Mouse (Mus musculus): Measurements from ENCODE around the gene Nosip. TPM values are rescaled to one million over a fixed set of nuclear protein-coding genes. Genes with fewer than 3 reads are reported as not detected.

The Nosip gene
- total RNA-seq, 1 experiment = 94.2 TPM

GRCm38 (mm10) chr7:45052862-45053116 lies 9.4 kb upstream of the Nosip start, which contains the start of gene Prr12:
Gene Prr12 (minus strand): TSS chr7:45052881.
- DNase-seq (ENCODE audit: low read depth, low spot score) = peak; percentile 24
- peak within 1 kb of the TSS; percentile 97 to 99 for H3K4me3 ChIP-seq (ENCODE audit: insufficient read depth in 1 of 2, low read depth in 1 of 2, low read length in 2 of 2, poor library complexity in 1 of 2, severe bottlenecking in 1 of 2)
- in situ Hi-C loops (cut with MboI; ENCODE audit: low sequenced_read_pairs in 2 of 2, unreplicated experiment in 2 of 2) = no loop called here
- peak within 1 kb of the TSS; percentile 92 for H3K9ac ChIP-seq (ENCODE audit: insufficient read depth, low read depth, low read length, poor library complexity, severe bottlenecking)
- H3K9me3 ChIP-seq (ENCODE audit: control insufficient read depth, insufficient read depth, low read depth, low read length) = no peaks in the 10 kb centered on the region
- peaks cover 22% of the 10 kb centered on the region for H3K36me3 ChIP-seq (ENCODE audit: control insufficient read depth, insufficient read depth, low read length, poor library complexity, severe bottlenecking)
- H3K4me1 ChIP-seq (ENCODE audit: control insufficient read depth in 2 of 2, insufficient read depth in 2 of 2, low read length in 2 of 2, poor library complexity in 1 of 2) = peaks cover 0 to 23% of the 10 kb centered on the region in 2 experiments; a peak in 2 of 4 replicates
- H3K27ac ChIP-seq (ENCODE audit: insufficient read depth, low read depth, low read length, poor library complexity, severe bottlenecking) = peak within 1 kb of the TSS; percentile 96
- TF ChIP-seq ZNF384 (IDR thresholded peaks at IDR 0.05; ENCODE audit: low read depth, low read length) (0 out of 2 replicates have a peak, but pooled peaks have one; percentile 34), MAFK (IDR thresholded peaks at IDR 0.05; ENCODE audit: insufficient read depth, low read depth, low read length) (no peak), ZC3H11A (IDR thresholded peaks at IDR 0.05; ENCODE audit: borderline replicate concordance, low read depth, low read length) (no peak)

- Histone ChIP-seq H3K9ac (ENCODE audit: insufficient read depth, low read depth, low read length, poor library complexity, severe bottlenecking) (peak overlapping the region; percentile 92), H3K4me3 (ENCODE audit: insufficient read depth in 1 of 2, low read depth in 1 of 2, low read length in 2 of 2, poor library complexity in 1 of 2, severe bottlenecking in 1 of 2) (peak overlapping the region; percentile 97 to 99), H3K4me1 (ENCODE audit: control insufficient read depth in 2 of 2, insufficient read depth in 2 of 2, low read length in 2 of 2, poor library complexity in 1 of 2) (peaks cover 0 to 17% of the 10 kb centered on the region in 2 experiments; a peak in 2 of 4 replicates), H3K36me3 (ENCODE audit: control insufficient read depth, insufficient read depth, low read length, poor library complexity, severe bottlenecking) (peaks cover 16% of the 10 kb centered on the region), H3K27ac (ENCODE audit: insufficient read depth, low read depth, low read length, poor library complexity, severe bottlenecking) (peak overlapping the region; percentile 96), H3K9me3 (ENCODE audit: control insufficient read depth, insufficient read depth, low read depth, low read length) (no peaks in the 10 kb centered on the region)
- in situ Hi-C loops (cut with MboI; ENCODE audit: low sequenced_read_pairs in 2 of 2, unreplicated experiment in 2 of 2) = no loop called here
- peak; percentile 27 for DNase-seq (ENCODE audit: low read depth, low spot score)
- peak; percentile 93 for TF ChIP-seq ZNF384 (IDR thresholded peaks at IDR 0.05; ENCODE audit: low read depth, low read length)
- no peak for TF ChIP-seq CHD2 (IDR thresholded peaks at IDR 0.05; ENCODE audit: low read depth, low read length)
Observed at GRCm38 (mm10) chr7:45053117-45053930, 8.9 kb upstream of the Nosip start.

- H3K4me3 ChIP-seq (ENCODE audit: insufficient read depth in 1 of 2, low read depth in 1 of 2, low read length in 2 of 2, poor library complexity in 1 of 2, severe bottlenecking in 1 of 2) = peak overlapping the region; percentile 97 to 99
- peak overlapping the region; percentile 83 for H3K9ac ChIP-seq (ENCODE audit: insufficient read depth, low read depth, low read length, poor library complexity, severe bottlenecking)
- H3K27ac ChIP-seq (ENCODE audit: insufficient read depth, low read depth, low read length, poor library complexity, severe bottlenecking) = peak overlapping the region; percentile 96
- H3K36me3 ChIP-seq (ENCODE audit: control insufficient read depth, insufficient read depth, low read length, poor library complexity, severe bottlenecking) = peaks cover 13% of the 10 kb centered on the region
- H3K4me1 ChIP-seq (ENCODE audit: control insufficient read depth in 2 of 2, insufficient read depth in 2 of 2, low read length in 2 of 2, poor library complexity in 1 of 2) = peaks cover 0 to 16% of the 10 kb centered on the region in 2 experiments; a peak in 2 of 4 replicates
- DNase-seq (ENCODE audit: low read depth, low spot score) = peak; percentile 99
- no peaks in the 10 kb centered on the region for H3K9me3 ChIP-seq (ENCODE audit: control insufficient read depth, insufficient read depth, low read depth, low read length)
- in situ Hi-C loops (cut with MboI; ENCODE audit: low sequenced_read_pairs in 2 of 2, unreplicated experiment in 2 of 2) = no loop called here
- TF ChIP-seq CHD2 (IDR thresholded peaks at IDR 0.05; ENCODE audit: low read depth, low read length) (no peak), ZC3H11A (IDR thresholded peaks at IDR 0.05; ENCODE audit: borderline replicate concordance, low read depth, low read length) (no peak), MAFK (IDR thresholded peaks at IDR 0.05; ENCODE audit: insufficient read depth, low read depth, low read length) (no peak), HCFC1 (IDR thresholded peaks at IDR 0.05; ENCODE audit: borderline replicate concordance, insufficient read depth, low read length) (no peak), ZNF384 (IDR thresholded peaks at IDR 0.05; ENCODE audit: low read depth, low read length) (no peak; the same call in 1 of the 2 replicates)
Observed at GRCm38 (mm10) chr7:45053931-45054510, 8.2 kb upstream of the Nosip start.

- no peak overlapping the region for H3K9ac ChIP-seq (ENCODE audit: insufficient read depth, low read depth, low read length, poor library complexity, severe bottlenecking)
- in situ Hi-C loops (cut with MboI; ENCODE audit: low sequenced_read_pairs in 2 of 2, unreplicated experiment in 2 of 2) = no loop called here
- DNase-seq (ENCODE audit: low read depth, low spot score) = no peak
- no peak overlapping the region for H3K27ac ChIP-seq (ENCODE audit: insufficient read depth, low read depth, low read length, poor library complexity, severe bottlenecking)
- H3K36me3 ChIP-seq (ENCODE audit: control insufficient read depth, insufficient read depth, low read length, poor library complexity, severe bottlenecking) = no peaks in the 10 kb centered on the region
- no peak for TF ChIP-seq ZNF384 (IDR thresholded peaks at IDR 0.05; ENCODE audit: low read depth, low read length)
- TF ChIP-seq HCFC1 (IDR thresholded peaks at IDR 0.05; ENCODE audit: borderline replicate concordance, insufficient read depth, low read length) = no peak
- TF ChIP-seq MAFK (IDR thresholded peaks at IDR 0.05; ENCODE audit: insufficient read depth, low read depth, low read length) = no peak
- TF ChIP-seq ZC3H11A (IDR thresholded peaks at IDR 0.05; ENCODE audit: borderline replicate concordance, low read depth, low read length) = no peak
- no peak for TF ChIP-seq CHD2 (IDR thresholded peaks at IDR 0.05; ENCODE audit: low read depth, low read length)
- H3K9me3 ChIP-seq (ENCODE audit: control insufficient read depth, insufficient read depth, low read depth, low read length) = no peaks in the 10 kb centered on the region
- H3K4me3 ChIP-seq (ENCODE audit: insufficient read depth in 1 of 2, low read depth in 1 of 2, low read length in 2 of 2, poor library complexity in 1 of 2, severe bottlenecking in 1 of 2) = peak overlapping the region in 1 of 2 experiments; percentile 9; a peak in 1 of 4 replicates
- H3K4me1 ChIP-seq (ENCODE audit: control insufficient read depth in 2 of 2, insufficient read depth in 2 of 2, low read length in 2 of 2, poor library complexity in 1 of 2) = peaks cover 0 to 14% of the 10 kb centered on the region in 2 experiments; a peak in 1 of 4 replicates
Observed at GRCm38 (mm10) chr7:45056329-45056971, 5.8 kb upstream of the Nosip start.

All from ES-E14 (cell line).